Mouse (Mus musculus) small intestine, adult 2 months (tissue): ENCODE measurements around the gene Tdrd7. TPM values are rescaled to one million over a fixed set of nuclear protein-coding genes. Genes with fewer than 3 reads are reported as not detected.

Source experiments
- H3K27ac ChIP-seq: fragments of 200-500 bp; 2 replicates; pipeline ENCODE4 v1.5.1; 2012; ENCODE audit warnings: low read depth, low read length, control low read depth, inconsistent platforms; ENCODE audit not compliant: insufficient read depth
- H3K27me3 ChIP-seq: fragments of 200-500 bp; 2 replicates; pipeline ENCODE4 v1.6.1; 2012; ENCODE audit warnings: mild to moderate bottlenecking, moderate library complexity, low read length, inconsistent platforms; ENCODE audit not compliant: control insufficient read depth, insufficient read depth
- H3K36me3 ChIP-seq: fragments of 200-500 bp; 2 replicates; pipeline ENCODE4 v1.6.1; 2012; ENCODE audit warnings: mild to moderate bottlenecking, low read length, control low read depth, inconsistent platforms; ENCODE audit not compliant: control insufficient read depth, insufficient read depth
- H3K4me1 ChIP-seq: fragments of 200-500 bp; 2 replicates; pipeline ENCODE4 v1.6.1; 2012; ENCODE audit warnings: low read length, inconsistent platforms, mixed read lengths; ENCODE audit not compliant: control insufficient read depth, insufficient read depth, insufficient read length
- H3K4me3 ChIP-seq: fragments of 200-500 bp; 2 replicates; pipeline ENCODE4 v1.5.1; 2012; ENCODE audit warnings: low read depth, mild to moderate bottlenecking, control low read depth, inconsistent platforms, low read length, moderate library complexity
- CTCF ChIP-seq: fragments of 200-500 bp; IDR thresholded peaks from 2 replicates; pipeline ENCODE4 v1.5.1; 2012; ENCODE audit warnings: low read depth, mild to moderate bottlenecking, control low read depth, inconsistent platforms, low read length, moderate library complexity, mixed read lengths; ENCODE audit not compliant: insufficient replicate concordance, insufficient read length; ENCODE audit errors: extremely low read depth
- POLR2A ChIP-seq: fragments of 200-500 bp; IDR thresholded peaks from 2 replicates; pipeline ENCODE4 v1.6.1; 2012; ENCODE audit warnings: low read depth, mild to moderate bottlenecking, control low read depth, inconsistent platforms, low read length, moderate library complexity
- WGBS: fragments of 180-500 bp; shearing (Covaris S2); methylation state at CpG from one replicate; pipeline ENCODE4 v1.1.7; 2018; 5-methylcytosine and 5-hydroxymethylcytosine counted together
- polyA plus RNA-seq: library from polyadenylated mRNA; depleted of rRNA; stranded (reverse); fragments of >200 nt; gene quantifications from 2 replicates; pipeline ENCODE4 v1.2.3, GENCODE M21; 2012

Gene Tdrd7
- polyA plus RNA-seq, 1 experiment = 21.9 TPM

DNA sequence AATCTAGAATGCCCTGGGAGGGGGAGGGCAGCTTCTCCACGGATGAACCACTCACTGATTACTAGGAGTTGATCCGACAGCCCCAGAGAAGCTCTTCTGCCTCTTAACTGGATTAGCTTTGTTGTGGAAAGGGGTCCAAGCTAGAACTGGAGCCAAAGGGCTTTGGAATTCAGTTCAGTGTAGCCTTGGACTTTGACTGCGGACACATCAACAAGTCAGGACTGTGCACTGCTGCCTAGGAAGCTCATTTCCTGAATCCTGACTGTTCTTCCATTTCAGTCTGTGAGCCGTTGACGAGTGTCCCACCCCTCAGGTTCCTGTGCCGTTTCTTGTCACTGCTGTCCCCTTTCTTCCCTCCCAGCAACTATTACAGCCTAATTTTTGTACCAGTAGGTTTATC is 1.6 kb downstream of the Tdrd7 start:
- peak overlapping the region; percentile 1; the same call in 1 of the 2 replicates for H3K4me3 ChIP-seq
- H3K27me3 ChIP-seq = no peaks in the 10 kb centered on the region
- no peaks in the 10 kb centered on the region for H3K36me3 ChIP-seq
- TF ChIP-seq POLR2A (no peak), CTCF (no peak)
- H3K4me1 ChIP-seq = peaks cover 40% of the 10 kb centered on the region
- peak overlapping the region; percentile 94 for H3K27ac ChIP-seq
- WGBS = 14% methylated on average over 6 of the region's 6 CpGs

DNA sequence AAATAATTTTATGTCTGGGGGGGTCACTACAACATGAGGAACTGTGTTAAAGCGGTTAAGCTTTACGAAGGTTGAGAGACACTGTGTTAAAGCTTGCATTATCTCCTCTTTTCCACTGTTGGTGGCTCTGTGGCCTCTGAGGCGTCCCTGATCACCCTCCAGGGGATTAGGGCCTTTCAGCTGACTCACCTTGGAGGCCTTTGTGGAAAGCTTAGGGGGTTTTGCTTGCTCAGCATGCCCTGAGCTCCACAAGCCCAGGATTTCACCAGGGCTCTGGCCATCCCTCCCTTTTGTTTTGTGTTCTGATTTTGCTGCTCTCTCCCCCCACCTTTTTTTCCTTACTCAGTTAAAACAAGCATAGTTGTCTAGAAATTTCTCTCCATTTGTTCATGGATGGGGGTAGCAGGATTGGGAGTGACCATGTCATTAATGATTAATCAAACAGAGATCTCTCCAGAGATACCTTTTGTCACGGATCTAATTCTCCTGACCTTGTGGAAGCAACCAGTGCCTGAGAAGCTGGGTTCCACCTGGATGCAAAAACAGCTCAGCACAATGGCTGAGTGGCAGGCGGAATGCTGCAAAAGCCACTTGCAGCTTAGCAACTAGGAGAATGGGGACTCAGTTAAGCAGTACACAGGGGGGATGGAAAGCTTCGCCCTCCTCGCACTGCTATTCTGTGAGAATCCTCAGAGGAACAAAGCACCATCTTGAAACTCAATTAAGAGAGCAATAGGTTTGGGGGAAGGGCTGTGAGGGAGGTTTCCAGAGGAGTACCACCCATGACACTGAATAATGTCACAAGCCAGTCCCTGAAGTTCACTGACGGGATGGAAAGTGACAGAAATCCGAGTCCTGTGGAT is 2.6 kb downstream of the Tdrd7 start:
- Histone ChIP-seq H3K36me3 (no peaks in the 10 kb centered on the region), H3K27me3 (no peaks in the 10 kb centered on the region), H3K4me1 (peaks cover 40% of the 10 kb centered on the region), H3K4me3 (no peak overlapping the region), H3K27ac (peak overlapping the region; percentile 94)
- 69% methylated on average over 9 of the region's 9 CpGs for WGBS
- TF ChIP-seq CTCF = no peak
- TF ChIP-seq POLR2A = no peak

DNA sequence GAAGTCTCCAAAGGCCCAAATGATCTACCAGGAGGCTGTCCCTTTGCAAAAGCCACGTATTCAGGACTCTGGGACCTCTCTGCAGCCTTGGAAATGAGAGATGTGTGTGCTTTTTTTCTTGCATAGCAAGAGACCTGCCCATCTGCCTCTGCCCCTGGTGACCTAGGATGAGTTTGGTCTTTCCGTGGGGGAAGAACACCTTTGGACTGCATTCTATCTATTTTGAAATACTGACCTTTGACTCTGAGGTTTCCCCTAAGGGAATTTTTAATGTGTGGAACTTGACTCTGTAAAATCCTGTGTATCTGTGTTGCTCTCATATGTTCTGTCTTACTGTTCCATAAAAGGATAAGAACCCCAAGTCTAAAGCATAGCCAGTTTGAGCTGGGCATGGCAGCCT is 3.9 kb downstream of the Tdrd7 start:
- TF ChIP-seq POLR2A (no peak), CTCF (no peak)
- WGBS = 47% methylated on average over 2 of the region's 2 CpGs
- peaks cover 40% of the 10 kb centered on the region for H3K4me1 ChIP-seq
- H3K27me3 ChIP-seq = no peaks in the 10 kb centered on the region
- no peak overlapping the region for H3K4me3 ChIP-seq
- no peaks in the 10 kb centered on the region for H3K36me3 ChIP-seq
- peak overlapping the region; percentile 50; the same call in 1 of the 2 replicates for H3K27ac ChIP-seq

DNA sequence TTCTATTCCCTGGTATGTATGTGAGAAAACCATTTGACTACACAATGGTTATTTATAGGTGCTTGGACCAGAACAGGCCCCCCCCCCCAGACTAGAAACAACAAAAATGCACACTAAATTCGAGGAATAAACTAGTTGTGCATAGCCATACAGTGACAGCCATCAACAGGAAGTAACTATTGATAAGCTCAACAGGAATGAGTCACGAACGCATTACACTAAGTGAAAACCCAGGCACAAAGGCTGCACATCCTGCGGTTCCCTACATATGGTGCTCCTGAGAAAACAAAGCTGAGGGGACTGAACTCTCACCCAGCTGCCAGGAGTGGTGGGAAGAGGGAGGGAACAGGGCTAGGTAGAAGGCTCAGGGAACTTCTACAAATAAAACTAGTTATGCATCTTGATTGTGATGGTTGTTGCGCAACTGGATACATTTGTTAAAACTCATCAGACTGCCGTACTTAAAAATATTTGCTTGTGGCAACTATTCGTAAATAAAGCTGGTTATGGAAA is 5.0 kb downstream of the Tdrd7 start:
- WGBS = 45% methylated on average over 7 of the region's 7 CpGs
- Histone ChIP-seq H3K4me3 (no peak overlapping the region), H3K4me1 (peaks cover 39% of the 10 kb centered on the region), H3K27ac (no peak overlapping the region; the same call in 1 of the 2 replicates), H3K27me3 (no peaks in the 10 kb centered on the region), H3K36me3 (no peaks in the 10 kb centered on the region)
- TF ChIP-seq CTCF (no peak), POLR2A (no peak)

DNA sequence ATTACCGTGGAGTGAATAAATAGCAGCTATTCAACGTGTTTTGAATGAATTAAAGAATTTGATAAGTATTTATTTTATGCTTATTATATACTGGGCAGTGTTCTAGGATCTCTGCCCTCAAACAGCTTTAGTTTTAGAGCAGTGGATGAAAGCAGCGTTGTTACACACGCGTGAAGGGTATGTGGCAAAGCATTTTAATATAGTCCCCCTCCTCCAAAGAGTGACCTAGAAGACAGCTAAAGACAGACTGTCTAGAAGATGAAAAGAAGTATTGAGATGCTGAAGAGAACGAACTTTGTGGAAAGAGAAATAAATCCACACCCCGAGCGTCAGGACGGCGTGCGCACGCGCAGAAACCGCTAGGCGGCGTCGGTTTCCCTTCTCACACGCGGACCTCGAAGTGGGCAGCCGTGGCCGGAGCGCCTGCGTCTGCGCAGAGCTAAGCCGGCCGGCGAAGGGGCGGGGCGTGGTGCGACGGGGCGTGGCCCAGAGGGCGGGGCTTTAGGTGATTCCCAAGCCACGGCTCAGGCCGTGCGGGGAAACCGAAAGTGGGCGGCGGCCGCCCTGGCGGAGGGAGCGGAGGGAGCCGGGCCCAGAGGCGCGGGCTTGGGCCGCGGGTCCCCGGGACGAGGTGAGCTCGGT is 6.8 kb downstream of the Tdrd7 start:
- H3K27me3 ChIP-seq = no peaks in the 10 kb centered on the region
- peak; percentile 82 for TF ChIP-seq CTCF
- peak; percentile 85 for TF ChIP-seq POLR2A
- peak overlapping the region; percentile 87 for H3K4me3 ChIP-seq
- no peaks in the 10 kb centered on the region for H3K36me3 ChIP-seq
- peak overlapping the region; percentile 75 for H3K27ac ChIP-seq
- H3K4me1 ChIP-seq = peaks cover 35% of the 10 kb centered on the region
- under 1% methylated on average over 51 of the region's 51 CpGs for WGBS

DNA sequence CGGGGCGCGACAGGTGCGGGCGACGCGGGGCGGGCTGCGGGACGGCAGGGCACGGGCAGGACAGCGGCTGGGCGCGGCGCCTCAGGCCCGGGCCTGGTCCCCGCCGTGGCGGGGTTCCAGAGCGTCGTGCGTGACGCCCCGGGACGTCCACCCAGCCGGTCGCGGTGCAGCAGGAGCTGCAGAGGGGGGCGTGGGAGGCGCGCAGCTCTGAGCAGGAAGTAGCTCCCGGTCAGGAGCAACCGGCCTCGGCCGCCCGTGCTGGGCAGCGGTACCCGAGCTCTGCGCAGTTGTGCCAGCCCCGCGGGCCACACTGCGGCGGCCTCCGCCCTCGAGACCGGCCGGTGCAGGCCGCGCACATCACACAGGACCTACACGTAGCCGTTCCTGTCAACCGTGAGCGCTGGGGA is 7.3 kb downstream of the Tdrd7 start:
- no peaks in the 10 kb centered on the region for H3K36me3 ChIP-seq
- H3K27me3 ChIP-seq = no peaks in the 10 kb centered on the region
- H3K27ac ChIP-seq = peak overlapping the region; percentile 75
- peak overlapping the region; percentile 87 for H3K4me3 ChIP-seq
- no peak for TF ChIP-seq CTCF
- no peak for TF ChIP-seq POLR2A
- WGBS = under 1% methylated on average over 51 of the region's 53 CpGs
- peaks cover 34% of the 10 kb centered on the region for H3K4me1 ChIP-seq

DNA sequence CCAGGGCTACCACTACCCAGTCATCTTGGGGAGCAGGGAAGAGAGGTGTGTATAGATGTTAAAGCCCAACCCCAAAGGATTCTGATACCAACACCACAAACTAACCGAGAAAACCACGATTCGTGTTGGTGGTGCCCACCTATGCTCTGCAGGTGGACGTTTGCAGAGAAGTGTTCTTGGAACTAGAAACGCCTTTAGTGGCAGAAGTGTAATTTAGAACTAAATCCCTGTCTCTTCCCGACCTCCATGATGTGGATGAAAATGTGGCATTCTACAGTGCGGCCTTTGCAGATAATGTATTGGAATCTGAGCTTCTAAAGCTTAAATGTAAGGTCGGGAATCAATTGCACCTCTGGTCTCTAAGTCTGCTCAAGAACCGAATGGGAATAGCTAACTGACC is 7.8 kb downstream of the Tdrd7 start:
- Histone ChIP-seq H3K4me3 (peak overlapping the region; percentile 87), H3K27ac (peak overlapping the region; percentile 75), H3K4me1 (peaks cover 33% of the 10 kb centered on the region), H3K27me3 (no peaks in the 10 kb centered on the region), H3K36me3 (no peaks in the 10 kb centered on the region)
- TF ChIP-seq POLR2A = no peak
- WGBS = 24% methylated on average over 9 of the region's 9 CpGs
